Mouse (Mus musculus) urinary bladder, postnatal 10 days (tissue): ENCODE results near the gene Rab38.

ENCODE experiments used
- DNase-seq: peaks from one replicate; pipeline ENCODE4 v3.0.0; 2022; ENCODE audit warnings: low spot score

Rab38 gene

DNA sequence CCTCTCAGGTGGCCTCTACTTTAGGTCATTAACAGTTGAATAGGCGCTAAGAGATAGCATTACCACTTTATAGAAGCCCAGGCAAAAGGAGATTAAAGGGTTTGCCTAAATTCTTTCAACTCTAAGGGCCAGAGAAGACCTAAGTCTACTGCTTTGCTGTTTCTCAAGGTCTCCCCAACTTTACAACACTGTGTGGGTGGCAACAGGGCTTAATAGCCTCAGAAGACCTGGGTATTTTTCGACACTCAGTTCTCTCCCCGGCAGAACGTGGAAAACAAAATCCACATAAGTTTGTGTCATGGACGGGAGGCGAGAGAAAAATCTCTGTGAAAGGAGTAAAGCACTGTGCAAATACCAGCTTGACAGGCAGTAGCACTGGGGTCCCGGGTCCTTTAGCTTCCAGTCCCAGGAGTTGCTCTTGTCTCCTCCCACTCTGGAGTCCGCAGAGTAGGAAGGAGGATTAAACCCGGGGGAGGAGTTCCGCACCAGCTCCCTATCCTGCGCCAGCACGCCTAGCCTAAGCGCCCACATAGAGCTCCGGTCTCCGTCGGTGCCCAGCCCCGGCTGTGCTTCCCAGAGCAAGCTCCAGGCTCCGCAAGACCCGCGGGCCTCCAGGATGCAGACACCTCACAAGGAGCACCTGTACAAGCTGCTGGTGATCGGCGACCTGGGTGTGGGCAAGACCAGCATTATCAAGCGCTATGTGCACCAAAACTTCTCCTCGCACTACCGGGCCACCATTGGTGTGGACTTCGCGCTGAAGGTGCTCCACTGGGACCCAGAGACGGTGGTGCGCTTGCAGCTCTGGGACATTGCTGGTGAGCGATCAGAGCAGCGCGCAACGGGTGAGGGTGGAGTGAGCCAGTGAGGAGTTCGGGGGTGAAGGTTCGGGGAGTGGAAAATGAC is at the start of gene Rab38:
Rab38 (plus strand) TSS at position 488 of the 906 bp plus-strand sequence.
- no peak for DNase-seq

DNA sequence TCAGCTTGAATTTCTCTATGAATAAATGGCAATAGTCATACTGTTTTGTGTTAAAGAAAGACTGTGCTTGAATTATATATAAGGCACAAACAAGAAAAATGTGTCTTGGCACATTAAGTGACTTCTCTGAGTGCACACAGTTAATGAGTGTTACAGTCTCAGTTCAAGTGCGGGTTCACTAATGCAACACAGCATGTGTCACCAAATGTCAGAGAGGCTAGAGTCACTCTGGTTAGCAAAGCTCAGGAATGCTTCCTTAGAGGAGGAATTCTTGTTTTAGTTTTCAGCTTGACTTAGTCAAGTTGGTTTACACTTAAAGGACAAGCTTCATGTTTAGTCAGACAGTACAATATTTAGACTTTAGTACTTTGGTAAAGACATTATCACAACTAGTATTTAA is 35.5 kb upstream of the Rab38 start:
- DNase-seq = no peak

DNA sequence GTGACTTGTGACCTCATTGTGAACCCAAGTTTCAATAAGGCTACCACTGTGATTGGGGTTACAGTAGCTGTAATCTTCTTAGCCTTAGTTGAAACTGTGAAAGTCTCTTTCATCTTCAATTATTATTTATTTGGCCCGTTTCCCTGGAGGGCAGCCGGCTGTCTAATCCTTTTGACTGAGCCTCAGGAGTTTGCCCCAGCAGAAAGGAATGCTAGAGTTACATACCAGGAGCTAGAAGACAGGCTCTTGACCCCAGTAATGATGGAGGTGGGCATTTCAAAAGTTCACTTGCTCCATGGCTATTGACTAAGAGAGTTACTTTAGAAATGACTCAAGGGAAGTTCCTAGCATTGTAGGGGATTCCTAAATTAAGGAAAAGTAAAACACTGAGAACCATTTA is 34.3 kb upstream of the Rab38 start:
- no peak for DNase-seq

DNA sequence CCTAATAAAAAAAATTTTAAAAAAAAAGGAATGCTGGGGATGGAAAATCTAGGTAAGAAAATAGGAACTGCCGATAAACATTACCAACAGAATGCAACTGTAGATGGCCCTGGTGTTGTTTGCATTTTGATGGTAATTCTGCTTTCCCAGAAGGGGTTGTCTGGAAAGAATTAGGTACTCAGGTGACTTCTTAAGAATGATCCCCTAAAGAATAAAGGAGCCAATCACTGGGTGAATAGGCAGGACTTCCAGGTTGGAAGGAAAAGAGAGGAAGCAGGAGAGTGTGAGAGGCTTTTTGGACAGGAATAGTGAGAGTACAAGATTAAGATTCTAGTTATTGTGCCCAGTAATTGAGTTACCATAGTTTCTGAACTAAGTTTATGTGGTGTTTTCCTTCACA is 24.8 kb upstream of the Rab38 start:
- no peak for DNase-seq

DNA sequence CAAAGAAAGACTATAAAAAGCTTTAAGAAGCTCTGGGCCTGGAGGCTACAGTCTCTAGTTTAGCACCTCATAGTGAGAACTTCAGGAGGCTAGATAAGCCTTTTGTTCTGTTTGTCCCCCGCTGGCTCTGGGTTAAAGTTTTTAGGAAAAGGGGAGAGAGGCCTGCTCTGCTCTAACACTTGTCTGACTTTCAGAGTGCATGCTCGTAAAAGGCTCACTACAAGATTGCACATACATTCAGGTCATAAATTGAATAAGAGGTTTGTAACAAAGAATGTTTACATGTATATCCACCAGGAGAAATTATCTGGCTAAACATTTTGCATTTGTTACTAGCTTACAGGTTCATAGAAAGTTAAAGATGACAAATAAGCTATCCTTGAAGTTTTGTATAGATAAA is 23.6 kb upstream of the Rab38 start:
- DNase-seq = no peak

DNA sequence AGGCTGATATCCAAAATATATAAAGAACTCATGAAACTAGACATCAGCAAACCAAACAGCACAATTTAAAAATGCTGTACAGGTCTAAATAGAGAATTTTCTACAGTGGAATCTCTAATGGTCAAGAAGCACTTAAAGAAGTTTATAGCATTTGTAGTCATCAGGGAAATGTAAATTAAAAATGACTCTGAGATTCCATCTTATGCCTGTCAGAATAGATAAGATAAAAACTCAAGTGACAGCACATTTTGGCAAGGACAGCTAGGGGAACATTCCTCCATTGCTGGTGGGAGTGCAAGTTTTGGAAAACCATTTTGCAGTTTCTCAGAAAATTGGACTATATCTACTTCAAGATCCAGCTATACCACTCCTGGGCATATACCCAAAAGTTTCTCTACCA is 8.3 kb upstream of the Rab38 start:
- DNase-seq = no peak

DNA sequence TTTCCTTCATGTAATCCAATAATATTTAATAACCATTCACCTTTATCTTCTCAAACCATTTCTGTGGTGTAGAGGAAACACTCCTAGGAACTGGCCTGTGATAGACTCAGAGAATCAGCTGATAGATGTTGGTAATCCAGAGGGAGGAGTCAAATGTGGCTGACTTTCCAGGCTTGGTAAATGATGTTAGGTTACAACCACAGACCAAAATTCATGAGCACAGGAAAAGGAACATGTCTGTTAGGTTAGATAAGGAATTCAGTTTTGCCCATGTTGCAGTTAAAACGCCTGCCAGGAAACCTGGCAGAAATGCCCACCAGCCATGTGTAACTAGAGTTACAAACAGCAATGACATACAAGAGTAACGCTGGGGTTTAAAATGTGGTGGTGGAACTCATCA is 6.2 kb upstream of the Rab38 start:
- DNase-seq = no peak

DNA sequence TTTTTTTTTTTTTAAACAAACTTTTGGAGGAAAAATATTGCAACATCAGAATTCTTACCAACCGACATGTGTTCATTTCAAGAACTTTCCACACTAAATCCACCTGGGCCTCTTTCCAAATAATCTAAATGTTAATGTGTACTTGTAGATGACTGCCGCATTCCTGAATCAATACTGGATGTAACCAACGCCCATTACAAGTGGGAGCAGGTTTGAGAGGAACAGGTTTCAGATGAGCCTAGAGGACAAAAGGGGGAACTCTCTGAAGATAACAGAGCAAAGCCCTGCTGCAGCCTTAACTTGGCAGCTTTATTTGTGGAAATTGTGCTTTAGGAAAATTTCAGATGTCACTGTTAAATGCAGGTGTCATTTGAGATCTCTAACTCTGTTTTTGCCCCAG is 4.3 kb upstream of the Rab38 start:
- no peak for DNase-seq

DNA sequence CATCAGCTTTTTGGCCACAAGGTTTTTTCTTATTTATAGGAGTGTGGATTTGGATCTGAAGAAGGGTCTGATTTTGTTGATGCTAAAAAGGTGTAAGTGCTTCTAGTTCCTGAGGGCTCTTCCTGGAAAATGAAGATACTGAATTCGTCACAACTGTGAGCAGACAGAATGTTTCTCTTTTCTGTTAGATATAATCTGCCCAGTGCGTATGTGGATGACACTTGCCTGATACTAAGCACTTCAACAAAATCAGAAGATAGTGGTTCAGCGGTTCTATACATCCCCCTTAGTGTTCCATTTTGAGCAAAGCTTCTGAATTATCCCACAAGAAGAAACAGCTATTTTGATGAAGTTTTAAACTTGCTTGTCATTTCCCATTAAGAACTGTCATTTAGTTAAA is 2.6 kb upstream of the Rab38 start:
- DNase-seq = no peak

DNA sequence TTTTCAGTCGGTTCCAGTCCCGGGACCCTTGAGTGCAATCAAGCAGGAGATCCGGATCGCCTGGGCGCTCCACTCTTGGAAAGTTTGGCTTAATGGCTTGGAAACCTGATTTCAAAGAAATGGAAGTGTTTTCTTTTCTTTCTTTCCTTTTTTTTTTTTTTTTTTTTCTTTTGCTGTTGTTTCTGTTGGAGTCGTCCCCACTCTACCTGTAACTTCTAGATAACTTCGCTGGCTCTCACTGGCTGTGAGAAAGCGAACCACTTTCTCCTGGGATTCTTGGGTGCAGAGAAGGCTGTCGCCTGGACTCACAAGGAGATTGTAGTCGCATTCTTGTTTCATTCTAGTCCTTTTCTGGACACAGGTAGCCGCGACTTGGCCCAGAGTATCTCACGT is 615 bp downstream of the Rab38 start:
- DNase-seq = no peak

DNA sequence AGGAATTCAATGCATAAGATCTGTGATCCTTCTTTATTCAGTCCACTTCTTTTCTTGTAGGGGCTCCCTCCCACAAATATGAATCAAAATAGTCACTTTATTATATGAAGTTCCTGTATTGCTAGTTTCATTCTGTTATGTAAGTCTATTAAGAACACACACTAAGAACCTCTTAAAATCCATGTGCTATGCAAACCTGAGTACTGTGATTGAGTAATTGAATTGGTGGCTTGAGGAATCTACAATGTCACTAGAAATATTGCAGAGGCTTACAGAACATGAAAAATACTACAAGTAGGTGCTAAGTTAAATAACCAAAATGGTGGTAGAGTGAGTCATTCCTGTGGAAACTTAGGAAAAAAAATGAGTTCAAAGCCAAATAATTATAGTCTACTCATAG is 10.2 kb downstream of the Rab38 start:
- no peak for DNase-seq

DNA sequence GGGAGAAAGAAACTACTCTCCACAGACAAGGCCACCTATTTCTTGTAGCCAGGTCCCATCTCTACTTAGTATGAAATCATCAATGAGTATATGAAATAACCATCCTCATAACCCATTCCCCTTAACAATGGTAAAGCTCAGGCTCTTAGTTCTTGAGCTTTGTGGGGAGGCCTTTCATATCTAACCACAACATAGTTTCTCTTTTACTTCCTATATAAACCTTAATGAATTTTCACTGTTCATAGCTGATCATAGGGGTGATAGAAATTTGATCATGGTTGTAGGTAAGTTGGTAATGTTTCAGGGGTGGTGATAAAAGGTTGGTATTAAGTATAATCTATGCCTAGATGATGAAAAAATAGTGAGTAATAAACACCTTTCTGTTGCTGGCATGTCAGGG is 12.6 kb downstream of the Rab38 start:
- no peak for DNase-seq

DNA sequence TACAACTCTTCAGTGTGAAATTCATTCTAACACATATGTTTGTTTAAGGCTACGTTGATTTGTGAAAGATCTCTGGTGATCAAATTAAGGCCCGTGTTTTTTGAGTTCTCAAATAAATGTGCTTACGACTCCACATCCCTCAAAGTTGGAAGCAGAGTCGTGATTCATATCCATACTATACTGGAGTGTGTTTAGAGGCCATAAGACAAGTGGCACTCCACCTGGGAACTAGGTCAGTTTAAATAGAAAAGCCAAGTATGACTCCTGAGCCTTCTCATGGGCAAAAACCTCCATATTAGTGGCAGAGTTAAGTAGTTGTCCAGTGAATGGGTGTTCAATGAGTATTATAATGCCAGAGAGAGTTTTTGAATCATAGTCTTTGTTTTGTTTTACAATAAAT is 13.4 kb downstream of the Rab38 start:
- no peak for DNase-seq

DNA sequence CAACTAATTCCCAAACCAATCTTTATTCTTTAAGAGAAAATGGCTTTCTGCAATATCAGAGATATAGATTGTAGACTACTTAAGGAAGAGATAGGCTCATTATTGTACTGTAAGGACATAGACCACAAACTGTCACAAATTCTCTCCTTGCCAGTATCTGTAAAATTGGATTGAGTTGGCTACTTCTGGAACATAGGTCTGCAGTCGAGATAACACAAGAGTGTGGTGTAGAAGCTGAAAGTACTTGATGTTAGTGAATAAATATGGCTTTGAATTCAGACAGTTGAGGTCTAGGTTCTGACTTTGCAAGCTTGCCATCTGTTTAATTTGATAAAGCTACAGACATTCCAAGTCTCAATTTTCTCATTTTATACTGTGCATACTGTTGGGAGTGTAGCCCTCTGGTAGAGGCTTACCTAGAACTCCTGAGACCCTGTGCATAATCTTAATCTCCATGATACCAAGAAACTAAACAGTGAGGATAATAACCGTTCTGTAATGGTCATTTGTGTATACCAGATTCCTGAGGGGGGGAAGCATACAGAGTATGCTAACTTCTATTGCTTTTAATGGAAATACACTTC is 15.3 kb downstream of the Rab38 start:
- no peak for DNase-seq

DNA sequence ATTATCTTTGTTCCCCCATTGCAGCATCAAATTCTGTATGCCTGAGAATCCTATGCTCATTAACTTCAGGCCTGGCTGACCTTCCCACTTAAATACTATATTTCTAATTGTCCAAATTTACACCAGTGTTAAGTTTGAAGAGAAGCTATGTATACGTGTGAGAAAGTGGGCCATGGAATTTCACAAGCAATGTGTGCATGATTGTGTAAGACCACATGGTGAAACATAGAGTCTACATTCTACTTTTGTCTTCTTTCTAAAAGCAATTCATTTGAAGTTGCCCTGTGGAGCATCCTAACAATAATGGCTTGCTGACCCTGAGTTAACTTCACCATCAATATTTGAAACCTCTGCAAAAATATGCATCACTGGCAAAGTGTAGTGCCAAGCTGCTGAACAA is 23.2 kb downstream of the Rab38 start:
- no peak for DNase-seq

DNA sequence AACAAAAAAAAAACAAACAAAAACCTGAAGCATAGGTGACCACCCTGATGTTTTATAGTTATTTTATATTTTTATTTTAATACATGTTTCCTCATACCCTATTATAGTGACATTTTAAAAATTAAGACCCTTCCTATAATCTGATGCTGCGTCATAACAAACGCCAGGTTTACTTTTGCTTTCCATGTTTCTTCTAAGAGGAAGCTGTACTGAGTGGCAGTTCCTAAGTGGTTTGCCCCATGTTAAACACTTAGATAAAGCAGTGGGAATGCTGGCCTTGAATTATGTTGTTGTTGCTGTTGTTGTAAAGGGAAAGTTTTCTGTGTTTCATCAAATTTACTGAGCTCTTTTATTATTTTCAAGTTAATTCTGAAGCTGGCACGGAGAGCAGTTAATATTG is 27.8 kb downstream of the Rab38 start:
- no peak for DNase-seq

DNA sequence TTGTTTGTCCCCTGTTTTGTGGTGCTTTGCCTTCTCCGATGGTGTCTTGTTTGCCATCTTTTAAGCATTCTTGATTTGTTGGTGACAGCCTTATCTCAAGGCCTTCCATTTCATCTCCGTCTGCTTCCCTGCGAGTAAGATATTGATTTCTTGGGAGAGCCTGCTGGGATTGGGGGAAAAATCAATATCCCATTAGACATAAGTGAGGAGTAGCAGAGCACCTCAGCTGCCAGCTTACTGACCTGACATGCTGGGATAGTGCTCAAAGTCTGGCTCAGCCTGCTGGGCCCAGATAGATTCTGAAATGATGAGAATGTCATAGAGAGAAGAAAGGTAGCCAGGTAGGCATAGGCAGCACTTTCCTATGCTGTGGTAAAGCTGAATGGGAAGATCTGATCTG is 37.7 kb downstream of the Rab38 start:
- DNase-seq = no peak

DNA sequence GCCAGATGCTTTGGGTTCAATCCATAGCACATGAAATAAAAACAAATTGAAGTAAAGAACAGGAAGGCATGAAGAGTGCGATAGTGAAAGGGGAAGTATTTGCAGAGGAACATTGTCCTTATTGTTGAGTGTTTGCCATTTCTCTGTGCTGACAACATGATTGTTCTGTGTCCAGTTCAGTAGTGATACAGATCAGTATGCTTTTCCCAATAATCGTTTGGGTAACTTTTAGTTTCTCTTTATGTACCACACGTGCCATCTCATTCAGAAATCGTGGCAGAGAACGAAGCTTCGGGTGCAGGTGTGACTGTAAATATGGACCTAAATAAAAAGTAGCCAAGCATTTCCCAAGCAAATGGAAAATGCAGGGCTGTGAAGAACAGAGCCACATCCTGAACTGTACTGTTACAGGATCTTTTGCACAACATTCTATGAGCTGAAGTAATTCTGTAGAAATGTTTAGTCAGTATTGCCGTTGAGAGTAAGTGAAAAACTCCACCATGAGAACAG is 52.1 kb downstream of the Rab38 start:
- DNase-seq = no peak

DNA sequence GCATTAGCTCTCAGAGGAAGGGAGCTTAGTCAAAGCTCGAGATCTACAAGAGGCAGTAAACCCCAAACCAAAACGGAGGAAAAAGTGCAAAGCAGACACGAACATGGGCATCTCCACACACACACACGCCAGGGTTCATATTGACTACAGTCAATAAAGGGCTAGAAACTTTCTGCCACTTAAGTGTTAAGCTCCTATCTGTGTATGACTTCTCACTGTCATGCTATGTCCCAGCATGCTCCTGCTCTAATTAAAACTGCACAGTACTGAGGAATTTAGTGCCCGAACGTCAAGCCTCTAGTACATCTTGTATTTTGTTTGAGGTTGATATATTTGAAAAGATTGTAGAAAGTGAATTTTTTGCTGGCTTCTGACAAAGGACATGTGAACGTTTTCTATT is 52.6 kb downstream of the Rab38 start:
- no peak for DNase-seq

DNA sequence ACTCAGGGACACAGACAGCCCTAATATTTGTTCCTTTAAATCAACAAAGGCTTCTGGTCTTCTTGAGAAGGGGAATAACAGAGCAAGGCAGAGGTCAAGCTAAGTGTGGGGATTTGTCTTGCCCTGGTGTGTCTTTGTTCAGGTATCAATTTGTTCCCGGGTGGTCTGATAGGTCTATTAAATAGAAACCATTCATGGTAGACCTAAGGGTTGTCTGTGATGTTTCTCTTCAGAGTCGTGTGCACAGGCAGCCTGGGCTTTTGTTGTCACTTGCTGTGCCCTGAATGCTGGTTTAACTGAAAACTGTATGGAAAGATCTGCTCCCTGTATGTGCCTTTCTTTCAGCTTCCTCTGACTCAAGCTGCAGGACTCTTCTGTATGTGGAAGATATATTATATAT is 60.9 kb downstream of the Rab38 start:
- DNase-seq = no peak

DNA sequence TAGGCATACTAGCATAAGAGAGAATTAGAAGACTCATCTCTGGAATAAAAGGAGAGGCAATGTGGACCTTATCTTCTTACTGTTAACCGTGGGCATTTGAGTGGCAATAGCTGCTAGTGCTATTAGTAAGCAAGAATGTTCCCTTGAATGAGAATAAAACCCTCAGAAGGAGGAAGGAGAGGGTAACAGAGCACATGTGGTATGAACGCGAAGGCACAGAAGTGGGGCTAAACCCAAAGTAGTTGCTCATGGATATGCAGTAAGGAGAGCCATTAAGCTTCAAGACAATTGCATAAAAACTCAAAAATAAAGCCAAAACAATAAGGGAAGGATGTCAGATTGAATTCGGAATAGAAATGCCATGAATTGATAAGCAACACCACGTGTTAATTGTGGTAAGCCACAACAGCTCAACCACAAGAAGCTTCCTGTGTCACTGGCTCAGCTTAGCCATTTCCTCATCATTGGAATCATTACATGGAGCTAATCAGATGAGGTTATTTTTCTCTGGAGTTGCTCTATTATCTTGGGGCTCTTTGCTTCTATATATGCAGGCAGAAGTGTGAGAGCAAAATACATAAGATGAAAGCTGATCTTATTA is 72.2 kb downstream of the Rab38 start:
- no peak for DNase-seq

DNA sequence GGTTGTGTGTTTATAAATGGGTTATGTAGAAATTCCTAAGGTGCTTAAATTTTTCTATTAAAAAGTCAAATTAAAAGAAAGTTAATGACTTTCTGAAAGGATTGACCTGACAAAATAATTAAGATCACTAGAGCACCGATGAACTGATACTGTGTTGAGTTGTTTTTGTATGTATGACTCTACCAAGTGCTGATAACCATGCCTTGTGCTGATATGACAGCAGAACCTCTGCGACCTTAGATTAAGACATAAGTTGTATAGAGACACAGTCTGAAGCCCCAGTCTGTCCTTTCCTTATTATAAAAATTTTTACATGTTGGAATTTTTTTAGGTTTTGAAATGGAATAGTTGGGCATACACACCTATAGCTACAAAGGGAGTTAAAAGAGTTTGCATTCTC is 79.7 kb downstream of the Rab38 start:
- no peak for DNase-seq

DNA sequence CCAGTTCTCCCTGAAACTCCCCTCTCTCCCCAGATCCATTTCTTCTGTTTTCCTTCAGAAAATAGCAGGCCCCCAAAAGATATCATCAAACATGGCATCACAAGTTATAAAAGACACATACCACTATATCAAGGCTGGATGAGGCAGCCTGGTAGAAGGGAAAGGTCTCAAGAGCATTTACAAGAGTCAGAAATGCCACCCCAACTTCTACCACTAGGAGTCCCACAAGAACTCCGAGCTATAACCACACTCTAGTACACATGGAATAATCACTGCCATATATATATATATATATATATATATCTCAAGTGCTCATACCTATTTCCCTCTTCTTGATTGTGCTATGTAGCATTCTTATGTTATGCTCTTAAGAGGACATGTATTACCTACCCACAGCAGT is 92.4 kb downstream of the Rab38 start:
- no peak for DNase-seq
